Mouse (Mus musculus) ovary, postnatal 36 days (tissue): ENCODE data around the gene Wdfy1.

ENCODE experiments used
- DNase-seq: peaks from one replicate; pipeline ENCODE4 v3.0.0; 2022; ENCODE audit warnings: low spot score, mixed read lengths

Wdfy1 gene

GRCm38 (mm10) chr1:79775927-79776458 is at the start of gene Wdfy1, which contains the start of gene Mrpl44:
TSS of gene Wdfy1 (minus strand) at chr1:79776143.
TSS of gene Mrpl44 (plus strand) at chr1:79776018.
- DNase-seq, result peak; percentile 98

- no peak for DNase-seq
These were observed 48.1 kb upstream of the Wdfy1 start for GRCm38 (mm10) chr1:79823951-79824633.

- DNase-seq, result peak; percentile 27
These were observed 47.0 kb upstream of the Wdfy1 start for GRCm38 (mm10) chr1:79822806-79823525.

GRCm38 (mm10) chr1:79819296-79819879 is 43.4 kb upstream of the Wdfy1 start:
- no peak for DNase-seq

GRCm38 (mm10) chr1:79815446-79815845 is 39.5 kb upstream of the Wdfy1 start:
- no peak for DNase-seq

- no peak for DNase-seq
These were observed 33.5 kb upstream of the Wdfy1 start for GRCm38 (mm10) chr1:79809447-79809846.

- no peak for DNase-seq
These were observed 30.9 kb upstream of the Wdfy1 start for GRCm38 (mm10) chr1:79806865-79807264.

- DNase-seq, result no peak
These were observed 27.7 kb upstream of the Wdfy1 start for GRCm38 (mm10) chr1:79803614-79804013.

GRCm38 (mm10) chr1:79802858-79803427 is 27.0 kb upstream of the Wdfy1 start:
- no peak for DNase-seq

- DNase-seq, result no peak
These were observed 21.1 kb upstream of the Wdfy1 start for GRCm38 (mm10) chr1:79797084-79797483.

GRCm38 (mm10) chr1:79786267-79786927 is 10.5 kb upstream of the Wdfy1 start:
- no peak for DNase-seq

- no peak for DNase-seq
These were observed 6.5 kb upstream of the Wdfy1 start for GRCm38 (mm10) chr1:79782433-79782832.

- DNase-seq, result no peak
These were observed 2.1 kb upstream of the Wdfy1 start for GRCm38 (mm10) chr1:79778011-79778410.

- no peak for DNase-seq
These were observed 1.7 kb downstream of the Wdfy1 start for GRCm38 (mm10) chr1:79774164-79774780.

GRCm38 (mm10) chr1:79768231-79768630 is 7.7 kb downstream of the Wdfy1 start:
- DNase-seq, result no peak

- DNase-seq, result no peak
These were observed 11.5 kb downstream of the Wdfy1 start for GRCm38 (mm10) chr1:79764483-79764882.

- DNase-seq, result no peak
These were observed 11.9 kb downstream of the Wdfy1 start for GRCm38 (mm10) chr1:79764031-79764430.

- DNase-seq, result no peak
These were observed 13.4 kb downstream of the Wdfy1 start for GRCm38 (mm10) chr1:79762282-79763250.

- no peak for DNase-seq
These were observed 14.0 kb downstream of the Wdfy1 start for GRCm38 (mm10) chr1:79761917-79762271.
